Mouse (Mus musculus) adrenal gland (tissue): ENCODE data around the gene Neurog1.

Experiments used
- intact Hi-C: fragments of 180-260 bp; cut with DNase I; formaldehyde crosslinking; loops from one replicate; pipeline ENCODE4 v1.15.1; 2025

Gene Neurog1

DNA sequence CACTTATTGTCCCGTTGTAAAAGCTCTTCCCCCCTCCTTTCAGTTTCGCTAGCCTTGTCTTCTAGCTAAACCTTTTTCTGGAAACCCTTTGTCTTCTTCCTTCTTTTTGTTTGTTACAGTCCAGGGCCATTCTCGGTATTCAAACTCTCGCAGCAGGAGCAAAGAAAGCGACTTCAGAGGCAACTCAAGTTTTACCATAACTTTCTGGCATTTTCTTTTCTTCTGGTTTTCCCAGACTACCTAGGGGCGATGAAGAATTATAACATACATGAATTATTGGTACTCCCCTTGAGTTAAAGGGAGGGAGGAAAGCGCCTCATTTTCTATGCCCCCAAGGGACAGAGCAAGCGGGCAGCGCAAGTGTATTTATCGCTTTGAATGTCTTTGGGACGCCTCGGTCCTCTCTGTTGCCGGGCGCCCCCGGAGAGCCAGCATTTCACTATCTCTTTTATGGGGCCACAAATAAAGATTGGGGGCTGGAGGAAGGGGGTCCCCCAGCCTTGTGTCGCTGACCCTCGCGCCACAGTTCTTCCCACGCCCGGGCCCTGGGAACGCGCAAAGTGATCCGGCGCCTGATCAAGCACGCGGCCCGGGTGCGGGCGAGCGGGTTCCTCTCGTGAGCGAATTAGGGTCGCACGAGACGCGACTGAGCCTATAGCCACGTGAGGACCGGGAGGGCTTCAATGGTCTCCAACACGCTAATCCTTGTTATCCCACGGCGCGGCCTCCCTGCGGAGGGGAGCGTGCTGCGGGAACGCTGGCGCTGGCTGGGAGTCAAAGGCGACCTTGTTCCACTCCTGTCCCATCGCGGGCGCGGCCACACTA is 6.4 kb upstream of the Neurog1 start:
- intact Hi-C loops: no loop called here

DNA sequence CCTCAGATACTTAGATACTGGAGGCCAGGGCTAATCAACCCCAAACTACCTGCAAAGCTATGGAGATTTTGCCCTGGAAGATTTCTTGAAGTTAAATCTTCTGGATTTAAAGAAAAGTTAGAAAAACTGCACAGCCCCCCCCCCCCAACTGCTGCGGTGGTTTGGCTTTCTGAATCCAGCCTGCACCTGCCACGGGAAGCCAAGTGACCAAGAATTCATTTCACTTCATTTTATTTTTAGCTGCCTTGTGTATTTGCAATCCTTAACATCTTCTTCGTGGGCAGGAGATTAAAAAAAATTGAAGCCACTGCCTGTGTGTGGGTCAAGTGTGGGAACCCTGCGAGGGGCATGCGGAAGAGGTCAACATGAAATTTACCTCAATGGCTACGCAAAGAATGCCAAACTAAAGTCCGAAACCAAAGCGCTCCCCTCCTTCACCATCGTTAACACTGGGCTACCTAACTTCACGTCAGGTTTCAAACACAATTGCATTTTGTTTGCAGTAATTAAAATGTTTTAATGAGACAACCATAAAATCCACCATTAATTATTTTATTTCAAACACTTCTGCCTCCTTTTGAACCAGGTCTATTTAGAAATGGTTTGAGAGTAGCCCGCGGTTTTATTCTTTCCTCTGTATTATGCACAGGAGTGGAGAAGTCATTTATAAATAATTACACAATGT is 5.6 kb upstream of the Neurog1 start:
- intact Hi-C loops: no loop called here

DNA sequence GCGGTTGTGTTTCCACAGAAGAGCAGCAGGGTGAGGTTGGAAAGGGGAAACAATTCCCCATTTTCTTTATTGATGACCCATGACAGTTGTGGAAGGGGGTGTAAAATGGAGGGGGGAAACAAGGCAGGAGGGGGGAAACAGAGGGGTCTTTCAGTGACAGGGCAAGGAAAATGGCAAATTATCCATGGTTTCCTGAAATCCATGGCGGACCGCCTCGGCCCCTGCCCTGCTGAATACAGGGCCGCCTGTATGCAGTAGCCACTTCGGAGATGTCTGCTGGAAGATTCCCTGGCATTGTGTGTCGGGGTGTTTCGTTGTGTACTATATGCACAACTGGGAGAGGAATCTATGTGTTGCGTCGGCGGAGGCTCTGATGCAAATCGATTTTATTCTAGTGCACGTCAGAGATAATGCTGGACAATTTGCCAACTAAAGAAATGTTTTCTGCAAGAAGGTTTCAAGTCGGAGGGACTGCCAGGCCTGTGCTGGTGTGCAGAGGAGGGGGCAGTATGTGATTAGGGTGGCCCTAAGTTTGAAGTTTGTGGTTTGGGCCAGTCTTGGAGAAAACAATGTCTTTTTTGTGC is 4.8 kb upstream of the Neurog1 start:
- intact Hi-C loops: no loop called here

DNA sequence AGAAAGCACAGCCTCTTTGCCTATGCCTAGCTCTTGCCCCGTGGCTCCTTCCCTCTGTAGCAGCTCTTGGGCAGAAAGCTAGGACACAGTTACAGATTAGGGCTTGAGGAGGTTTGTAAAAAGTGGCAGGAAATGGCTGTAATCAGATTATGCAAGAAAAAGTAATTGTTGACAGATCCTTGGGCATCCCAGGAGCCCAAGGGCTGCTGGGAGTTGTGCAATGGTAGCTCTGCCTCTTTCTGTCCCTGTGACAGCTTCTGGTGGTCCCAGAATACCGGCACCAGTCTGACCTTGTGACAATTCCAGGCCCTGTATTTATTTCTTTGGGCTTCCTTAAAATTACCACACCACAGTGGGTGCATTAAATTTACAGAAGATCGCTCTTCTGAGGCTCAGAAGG is 1.4 kb upstream of the Neurog1 start:
- intact Hi-C loops: no loop called here

DNA sequence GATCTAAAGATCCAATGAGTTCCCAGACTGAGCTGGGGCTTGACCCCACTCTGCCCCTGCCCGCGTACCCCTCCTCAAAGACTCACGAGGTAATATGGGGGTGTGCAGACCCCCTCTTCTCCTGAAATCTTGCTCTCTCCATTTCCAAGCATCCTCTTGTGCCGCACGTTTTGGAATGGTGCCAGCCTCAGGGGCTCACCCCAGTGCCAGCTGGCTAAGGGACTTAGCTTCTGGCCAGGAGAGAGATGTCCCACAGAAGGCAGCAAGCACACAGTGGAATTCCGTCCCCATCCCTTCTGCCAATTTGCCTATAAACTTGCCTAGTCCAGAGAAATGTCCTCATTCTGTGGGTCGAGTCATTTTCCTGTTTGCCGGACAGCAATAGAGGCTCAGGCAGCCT is 820 bp upstream of the Neurog1 start:
- intact Hi-C loops: no loop called here

GRCm38 (mm10) chr13:56251176-56251923 is 613 bp downstream of the Neurog1 start:
- intact Hi-C loops: no loop called here

GRCm38 (mm10) chr13:56250551-56251161 is 1.3 kb downstream of the Neurog1 start:
- intact Hi-C loops: no loop called here

GRCm38 (mm10) chr13:56249593-56250341 is 2.2 kb downstream of the Neurog1 start:
- intact Hi-C loops: no loop called here

DNA sequence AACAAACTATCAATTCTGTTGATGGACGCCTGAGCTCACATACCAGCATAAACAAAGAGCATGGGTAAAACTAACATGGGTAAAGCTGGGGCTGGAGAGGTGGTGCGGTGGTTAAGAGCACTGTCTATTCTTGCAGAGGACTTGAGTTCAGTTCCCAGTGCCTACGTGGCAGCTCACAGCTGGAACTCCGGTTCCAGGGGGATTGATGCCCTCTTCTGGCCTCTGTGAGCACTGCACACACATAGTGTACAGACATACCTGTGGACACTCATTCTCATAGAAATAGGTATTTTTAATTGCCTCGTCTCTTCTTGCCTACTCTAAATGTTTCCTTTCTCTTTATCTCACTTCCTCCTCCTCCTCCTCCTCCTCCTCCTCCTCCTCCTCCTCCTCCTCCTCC is 8.9 kb downstream of the Neurog1 start:
- intact Hi-C loops: no loop called here

DNA sequence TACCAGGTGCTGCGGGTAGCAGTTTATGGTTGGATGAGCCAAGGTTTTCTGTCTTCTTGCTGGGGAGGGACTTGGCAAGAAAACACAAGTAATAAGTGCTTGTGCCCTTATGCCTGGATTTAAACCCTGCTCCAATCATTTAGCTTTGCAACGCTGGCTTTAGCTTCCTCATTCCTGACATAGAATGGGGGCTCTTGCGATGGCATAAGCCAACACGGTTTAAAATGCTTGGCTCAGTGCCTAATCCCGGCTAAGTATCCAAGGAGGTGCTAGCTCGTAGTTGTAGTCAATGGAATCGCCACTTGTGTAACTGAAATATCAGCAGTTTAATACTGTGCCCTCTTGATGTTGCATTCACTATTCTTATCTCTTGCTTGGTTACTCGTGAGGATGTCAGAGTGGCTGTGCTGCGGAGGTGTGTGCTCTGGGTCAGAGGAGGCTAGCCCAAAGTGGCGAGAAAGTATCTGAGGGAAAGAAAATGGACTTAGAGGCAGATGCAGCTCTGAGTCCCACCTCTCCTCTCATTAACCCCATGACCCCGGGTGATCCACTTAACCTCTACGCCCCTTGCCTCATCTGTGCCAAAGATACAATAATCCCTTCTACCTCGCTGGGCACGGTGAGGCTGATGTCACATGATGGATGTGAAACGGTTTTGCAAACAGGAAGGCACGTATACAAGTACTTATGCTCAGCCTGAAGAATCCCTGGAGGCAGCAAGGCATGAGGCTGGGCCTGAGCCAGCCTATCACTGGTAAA is 11.8 kb downstream of the Neurog1 start:
- intact Hi-C loops: no loop called here

DNA sequence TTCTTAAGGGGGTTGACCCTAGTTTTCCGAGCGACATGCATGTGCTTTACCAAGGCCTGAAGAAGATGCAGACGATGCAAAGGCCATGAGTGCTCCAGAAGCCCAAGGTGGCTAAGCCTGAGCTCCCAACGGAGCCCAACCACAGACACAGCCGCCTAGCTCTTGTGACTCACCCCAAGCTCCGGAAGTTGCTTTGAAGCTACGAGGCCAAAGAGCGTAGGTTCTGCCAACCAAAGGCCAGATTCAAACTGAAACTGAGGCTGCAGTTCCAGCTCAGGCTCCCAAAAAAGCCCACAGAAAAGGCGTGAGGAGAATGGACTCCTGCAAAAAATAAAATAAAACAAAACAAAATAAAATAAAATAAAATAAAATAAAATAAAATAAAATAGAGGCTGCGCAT is 14.1 kb downstream of the Neurog1 start:
- intact Hi-C loops: no loop called here

GRCm38 (mm10) chr13:56236194-56236593 is 15.8 kb downstream of the Neurog1 start:
- intact Hi-C loops: no loop called here

- intact Hi-C loops: no loop called here
Measured at GRCm38 (mm10) chr13:56228790-56229189, 23.2 kb downstream of the Neurog1 start.

- intact Hi-C loops: no loop called here
Measured at GRCm38 (mm10) chr13:56226175-56226954, 25.6 kb downstream of the Neurog1 start.

DNA sequence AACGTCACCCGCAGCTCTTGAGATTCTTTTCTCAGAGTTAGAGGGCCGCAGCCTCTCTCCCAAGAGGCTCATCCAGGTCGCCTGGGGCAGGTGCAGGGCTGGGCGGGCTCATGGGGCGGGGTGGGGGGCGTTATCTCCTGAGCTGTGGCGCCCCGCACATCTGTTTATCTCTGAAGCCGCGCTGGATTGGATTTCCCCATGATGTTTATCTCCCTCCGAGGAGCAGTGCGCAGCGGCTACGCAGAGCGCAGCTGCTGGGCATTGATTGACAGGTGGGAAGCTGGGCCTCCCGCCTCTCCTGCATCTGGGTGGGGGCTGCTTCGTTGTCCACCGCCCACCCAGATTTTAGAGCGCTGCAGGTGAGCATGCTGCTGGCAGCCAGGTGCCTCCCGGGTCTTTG is 28.3 kb downstream of the Neurog1 start:
- intact Hi-C loops: no loop called here

- intact Hi-C loops: no loop called here
Measured at GRCm38 (mm10) chr13:56222849-56223246, 29.1 kb downstream of the Neurog1 start.

- intact Hi-C loops: no loop called here
Measured at GRCm38 (mm10) chr13:56221995-56222848, 29.7 kb downstream of the Neurog1 start.
